Mouse (Mus musculus) liver, postnatal 0 days (tissue): Measurements from ENCODE around the gene Yrdc.

ENCODE experiments used
- CTCF ChIP-seq: sonication (generic); IDR thresholded peaks from 2 replicates; pipeline ENCODE4 v1.5.1; 2016; ENCODE audit warnings: antibody characterized with exemption, low read depth
- EP300 ChIP-seq: IDR thresholded peaks from 2 replicates; pipeline ENCODE4 v1.6.1; 2016; ENCODE audit warnings: antibody characterized with exemption, low read depth, mild to moderate bottlenecking

- TF ChIP-seq CTCF (no peak), EP300 (no peak)
Observed at GRCm38 (mm10) chr4:124824967-124825366, 25.5 kb upstream of the Yrdc start.
